Mouse (Mus musculus) kidney, adult 2 months (tissue): ENCODE data around the gene Ubash3b.

ENCODE experiments used
- CTCF ChIP-seq: fragments of 200-500 bp; conservative IDR thresholded peaks from 2 replicates; pipeline ENCODE4 v1.5.1; 2011; ENCODE audit warnings: low read depth, mild to moderate bottlenecking, control low read depth, low read length, moderate library complexity, mixed read lengths; ENCODE audit not compliant: insufficient read depth, insufficient read length
- POLR2A ChIP-seq: fragments of 200-500 bp; IDR thresholded peaks from one replicate; pipeline ENCODE4 v1.6.1; 2011; ENCODE audit warnings: low read depth, low read length, control low read depth

DNA sequence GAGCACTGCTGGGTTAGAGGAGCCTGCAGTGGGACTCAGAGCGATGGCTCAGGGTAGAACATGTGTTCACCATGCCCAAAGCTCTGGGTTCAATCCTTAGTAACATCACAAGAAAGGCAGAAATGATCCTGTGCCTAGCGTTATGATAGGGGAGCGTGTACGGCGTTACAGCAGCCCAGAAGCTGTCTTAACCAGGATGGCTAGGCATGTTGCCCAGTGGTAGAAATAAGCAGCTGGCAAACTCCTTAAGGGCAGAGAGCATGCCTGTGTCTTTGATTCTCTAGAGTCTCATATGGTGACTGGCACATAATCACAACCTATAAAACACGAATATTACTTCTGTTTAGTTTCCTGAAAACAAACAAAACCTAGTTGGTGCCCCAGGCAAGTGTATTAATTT is 170.0 kb downstream of the Ubash3b start:
- TF ChIP-seq CTCF: no peak
- no peak for TF ChIP-seq POLR2A
